Mouse (Mus musculus): ENCODE data around the gene Gm26657.

Gene Gm26657

DNA sequence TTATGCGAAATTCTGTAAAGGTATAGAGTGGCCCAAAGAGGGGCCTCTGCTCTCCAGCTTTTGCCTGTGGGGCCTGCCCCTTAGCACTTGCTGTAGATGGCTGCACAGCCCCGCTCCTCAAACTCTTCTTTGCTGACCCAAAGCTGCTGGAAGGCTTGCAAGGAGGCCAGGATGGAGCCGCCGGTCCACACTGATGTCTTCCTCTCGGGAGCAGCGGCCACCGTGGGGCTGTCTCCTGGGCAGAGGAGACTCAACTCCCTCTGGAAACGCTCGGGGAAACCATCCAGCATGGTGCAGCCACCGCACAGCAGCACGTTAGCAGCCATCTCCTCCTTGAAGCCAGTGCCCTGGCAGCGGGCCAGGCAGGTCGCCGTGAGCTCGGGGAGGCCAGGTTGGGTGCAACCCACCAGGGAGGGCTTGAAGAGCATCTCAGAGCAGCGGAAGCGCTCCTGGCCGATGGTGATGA lies at the start of gene Gm26657:
TSS of gene Gm26657 (plus strand) at position 51 of the 466 bp plus-strand sequence.
- DNase-seq, result no peak

- DNase-seq, result no peak
Measured at GRCm38 (mm10) chr4:56696401-56696800, 43.5 kb upstream of the Gm26657 start.

DNA sequence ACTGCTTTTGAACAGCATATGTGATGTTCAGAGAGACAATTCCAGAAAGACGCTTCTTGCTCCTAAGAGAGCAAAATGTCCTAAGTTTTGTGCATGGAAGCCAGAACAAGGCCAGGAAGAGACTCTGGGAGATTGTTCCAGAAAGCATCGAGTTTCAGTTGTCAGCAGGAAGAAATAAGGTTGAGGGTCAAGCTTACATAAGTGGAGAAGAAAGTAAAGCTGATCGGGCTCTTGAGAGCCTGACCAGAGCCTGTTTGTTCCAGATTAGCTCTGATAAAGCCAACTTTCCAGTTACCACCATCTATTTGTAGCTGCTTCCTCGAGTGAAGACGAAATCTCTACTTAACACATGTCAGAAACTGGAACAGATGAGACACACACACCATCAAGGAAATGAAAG lies 41.2 kb upstream of the Gm26657 start:
- no peak for DNase-seq

- DNase-seq, result no peak
Measured at GRCm38 (mm10) chr4:56702234-56702633, 37.6 kb upstream of the Gm26657 start.

DNA sequence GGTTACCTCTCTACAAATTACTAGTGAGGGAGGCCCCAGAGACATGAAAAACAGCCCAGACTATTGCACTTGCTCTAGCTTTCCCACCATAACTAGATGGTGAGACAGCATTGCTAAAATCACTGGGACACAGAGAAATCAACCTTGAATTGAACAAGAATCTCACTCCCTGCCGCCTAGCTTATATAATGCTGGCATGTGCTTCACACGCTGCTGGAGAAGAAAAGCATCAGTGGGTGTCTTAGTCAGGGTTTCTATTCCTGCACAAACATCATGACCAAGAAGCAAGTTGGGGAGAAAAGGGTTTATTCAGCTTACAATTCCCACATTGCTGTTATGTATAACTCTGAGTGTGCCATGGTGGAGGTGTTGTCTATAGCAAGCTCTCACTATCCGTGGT lies 26.7 kb upstream of the Gm26657 start:
- DNase-seq, result no peak

- no peak for DNase-seq
Measured at GRCm38 (mm10) chr4:56716801-56717200, 23.1 kb upstream of the Gm26657 start.

DNA sequence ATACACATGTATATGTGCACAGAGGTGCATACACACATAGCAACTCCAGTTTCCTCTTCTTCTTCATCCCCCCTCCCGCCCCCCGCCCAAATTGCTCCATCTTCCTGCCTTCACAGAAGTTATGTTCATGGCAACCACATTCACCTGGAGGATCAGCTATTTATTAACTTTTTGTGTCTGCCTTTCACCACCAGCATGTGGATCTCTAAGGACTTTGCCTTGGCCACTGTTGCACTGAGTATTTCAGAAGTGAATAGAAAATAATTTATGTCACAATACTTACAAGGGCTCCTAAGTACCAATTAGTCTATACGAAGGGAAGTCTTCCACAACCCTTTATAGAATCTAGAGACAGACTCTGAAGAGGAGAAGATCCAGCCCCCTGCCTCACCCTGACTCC lies 21.9 kb upstream of the Gm26657 start:
- DNase-seq, result no peak

GRCm38 (mm10) chr4:56718573-56719442 lies 21.1 kb upstream of the Gm26657 start:
- no peak for DNase-seq

- DNase-seq, result no peak
Measured at GRCm38 (mm10) chr4:56719456-56719855, 20.4 kb upstream of the Gm26657 start.

- DNase-seq, result no peak
Measured at GRCm38 (mm10) chr4:56720403-56720802, 19.5 kb upstream of the Gm26657 start.

DNA sequence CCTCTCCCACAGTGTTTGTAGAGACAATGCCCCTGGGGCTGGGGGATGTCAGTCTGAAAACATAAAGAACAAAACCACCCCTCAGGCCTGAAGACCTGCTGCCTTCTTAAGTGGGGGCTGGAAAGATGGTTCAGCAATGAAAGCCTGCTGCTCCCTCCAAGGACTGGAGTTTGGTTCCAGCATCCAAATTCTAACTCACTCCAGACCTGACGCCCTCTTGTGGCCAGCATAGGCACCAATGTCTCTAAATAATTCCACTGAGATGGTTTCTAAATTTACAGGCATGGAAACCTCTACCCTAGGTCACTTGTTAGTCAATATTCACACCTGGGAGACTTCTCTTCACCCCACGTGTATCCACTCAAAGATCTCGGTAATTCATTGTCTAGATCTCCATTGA lies 18.4 kb upstream of the Gm26657 start:
- DNase-seq, result no peak

- DNase-seq, result no peak
Measured at GRCm38 (mm10) chr4:56722346-56722745, 17.5 kb upstream of the Gm26657 start.

DNA sequence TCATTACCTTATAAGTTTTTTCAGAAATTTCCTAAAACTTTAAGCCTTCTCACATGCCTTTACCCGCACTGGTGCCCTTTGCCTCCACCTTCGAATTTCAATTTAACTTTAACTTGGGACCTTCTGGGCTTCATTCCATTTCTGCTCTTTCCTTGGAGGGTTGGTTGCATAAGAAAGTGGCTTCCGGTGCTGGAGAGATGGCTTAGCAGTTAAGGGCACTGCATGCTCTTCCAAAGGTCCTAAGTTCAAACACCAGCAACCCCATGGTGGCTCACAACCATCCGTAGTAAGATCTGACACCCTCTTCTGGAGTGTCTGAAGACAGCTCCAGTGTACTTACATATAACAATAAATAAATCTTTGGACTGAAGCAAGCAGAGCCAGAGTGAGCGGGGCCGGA lies 16.6 kb upstream of the Gm26657 start:
- no peak for DNase-seq

DNA sequence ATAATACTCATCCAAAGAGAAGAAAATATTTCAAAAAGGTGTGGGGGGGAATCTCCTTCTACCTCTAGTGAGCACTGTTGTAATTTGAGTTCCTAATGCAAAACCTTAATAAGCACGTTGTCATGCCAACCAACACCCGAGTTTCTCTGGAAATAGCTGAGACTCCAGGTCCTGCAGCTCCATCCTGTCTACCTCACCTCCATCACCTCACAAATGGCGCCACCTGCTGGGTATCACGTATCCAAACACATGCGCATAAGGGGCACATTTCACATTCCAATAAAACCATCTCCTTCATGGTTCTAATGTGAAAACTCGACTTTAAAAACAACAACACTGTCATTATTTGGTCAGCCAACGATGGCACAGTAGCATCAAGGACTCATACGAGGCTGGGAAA lies 14.0 kb upstream of the Gm26657 start:
- DNase-seq, result peak; percentile 17 to 19

GRCm38 (mm10) chr4:56740611-56741010 lies 741 bp downstream of the Gm26657 start:
- no peak for DNase-seq

- no peak for DNase-seq
Measured at GRCm38 (mm10) chr4:56741041-56741493, 1.2 kb downstream of the Gm26657 start, which contains the start of gene Actl7b. TSS of gene Actl7b (minus strand) at chr4:56741443.

GRCm38 (mm10) chr4:56742698-56743097 lies 2.8 kb downstream of the Gm26657 start:
- DNase-seq, result no peak

- no peak for DNase-seq
Measured at GRCm38 (mm10) chr4:56743363-56744195, 3.7 kb downstream of the Gm26657 start, which contains the start of gene Actl7a. TSS of gene Actl7a (plus strand) at chr4:56743413.

DNA sequence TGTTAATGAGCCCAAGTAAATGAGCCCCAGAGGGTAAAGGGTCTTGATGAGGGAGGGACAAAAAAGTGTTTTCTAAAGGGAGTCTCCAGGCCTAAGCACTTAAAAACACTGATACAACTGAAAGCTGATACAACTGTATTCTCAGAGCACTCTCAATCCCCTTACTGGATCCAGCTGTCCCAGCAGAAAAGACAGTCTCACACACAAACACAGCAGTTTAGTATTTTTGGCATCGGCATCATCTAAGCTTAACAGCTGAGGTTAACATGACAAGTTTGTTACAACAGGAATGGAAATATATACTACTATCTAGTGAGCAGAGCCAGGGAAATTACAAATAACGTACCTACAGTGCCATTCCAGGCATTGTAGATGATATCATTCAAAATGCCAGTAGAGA lies 6.5 kb downstream of the Gm26657 start:
- DNase-seq, result no peak

DNA sequence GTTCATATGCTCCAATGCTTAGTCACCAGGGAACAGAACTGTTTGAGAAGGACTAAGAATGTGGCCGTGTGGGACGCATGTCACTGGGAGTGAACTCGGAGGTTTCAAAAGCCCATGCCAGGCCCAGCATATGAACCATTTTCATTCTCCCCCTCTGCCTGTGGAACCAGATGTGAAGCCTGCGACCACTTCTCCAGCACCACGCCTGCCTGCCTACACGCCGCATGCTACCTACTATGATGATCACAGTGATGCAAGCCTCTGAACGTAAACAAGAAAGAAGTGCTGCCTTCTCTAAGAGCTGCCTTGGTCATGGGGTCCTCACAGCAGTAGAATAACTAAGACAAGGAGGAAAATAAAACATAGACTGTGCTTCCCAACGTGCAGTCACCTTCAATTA lies 7.6 kb downstream of the Gm26657 start:
- DNase-seq, result no peak

DNA sequence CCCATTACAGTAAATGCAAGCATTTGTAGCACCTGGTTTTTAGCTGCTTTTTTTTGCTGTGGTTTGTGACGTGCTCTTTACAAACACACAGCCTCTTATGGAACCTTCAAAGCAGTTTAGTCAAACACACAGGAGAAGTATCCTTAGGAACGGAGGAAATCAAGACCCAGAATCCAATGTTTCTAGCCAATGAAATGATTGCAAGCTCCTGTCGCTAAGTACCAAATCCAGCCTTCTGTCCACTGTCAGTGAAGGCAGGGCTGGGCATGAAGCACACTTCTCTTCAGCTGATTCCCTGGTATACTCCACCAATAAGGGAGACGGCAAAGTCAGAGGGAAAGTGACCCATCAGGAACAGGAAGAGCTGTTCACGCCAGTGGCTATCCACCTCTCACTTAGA lies 16.2 kb downstream of the Gm26657 start:
- DNase-seq, result no peak

DNA sequence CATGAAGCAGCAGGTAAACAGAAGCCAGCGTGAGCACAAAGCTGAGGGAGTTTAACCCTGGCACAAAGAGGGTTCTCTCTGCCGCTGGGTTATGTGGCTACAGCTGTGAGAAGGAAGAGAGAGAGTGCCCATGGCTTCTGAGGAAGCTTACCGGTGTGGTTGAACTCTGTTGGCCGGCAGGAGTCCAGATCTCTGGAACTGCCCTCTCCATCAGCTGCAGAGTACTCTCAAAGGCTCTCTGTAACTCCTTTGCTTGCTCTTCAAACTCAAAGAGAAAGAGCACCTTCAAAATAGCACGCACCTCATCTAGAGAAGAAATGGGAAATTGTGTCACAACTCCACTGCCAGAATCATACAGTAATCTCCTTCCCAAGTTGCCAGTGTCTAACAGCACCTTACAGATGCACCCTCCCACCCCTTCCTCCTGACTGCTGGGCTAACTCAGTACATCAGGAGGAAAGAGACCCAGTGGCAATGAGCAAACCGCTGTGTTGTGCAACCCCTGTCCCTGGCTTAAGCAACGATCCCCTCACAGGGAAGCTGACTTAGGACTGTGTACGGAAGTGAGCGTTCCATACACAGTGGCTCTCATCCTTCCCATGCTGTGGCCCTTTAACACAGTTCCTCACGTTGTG lies 17.2 kb downstream of the Gm26657 start:
- no peak for DNase-seq

DNA sequence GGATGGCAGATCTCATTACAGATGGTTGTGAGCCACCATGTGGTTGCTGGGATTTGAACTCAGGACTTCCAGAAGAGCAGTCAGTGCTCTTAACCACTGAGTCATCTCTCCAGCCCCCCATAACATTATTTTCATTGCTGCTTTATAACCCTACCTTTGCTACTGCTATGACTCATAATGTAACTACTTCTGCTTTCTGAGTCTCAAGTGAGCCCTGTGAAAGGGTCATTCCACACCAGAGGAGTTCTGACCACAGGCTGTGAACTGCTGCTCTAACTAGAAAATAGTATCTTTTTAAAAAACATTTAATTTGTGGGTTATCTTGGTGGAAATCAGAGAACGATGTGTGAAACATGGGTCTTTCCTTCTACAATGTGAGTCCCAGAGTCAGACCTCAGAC lies 17.8 kb downstream of the Gm26657 start:
- no peak for DNase-seq

Measured in thymus, postnatal 36 days (tissue).